Mouse (Mus musculus) urinary bladder, postnatal 10 days (tissue): ENCODE measurements around the gene Usf2.
A peak's percentile ranks its signal among the peaks of the same experiment; 100 is the strongest.
"Not testable (repeated sequence)": the region's sequence is repeated elsewhere in the genome, so short reads cannot be mapped to it uniquely, and the experiment has no call there.

Experiments
- DNase-seq: peaks from one replicate; pipeline ENCODE4 v3.0.0; 2022; ENCODE audit warnings: low spot score

The Usf2 gene

GRCm38 (mm10) chr7:30958109-30958865, 1.7 kb upstream of the Usf2 start:
- DNase-seq: no peak

GRCm38 (mm10) chr7:30957367-30957783, 772 bp upstream of the Usf2 start:
- peak; percentile 65 for DNase-seq

GRCm38 (mm10) chr7:30956357-30956751, 249 bp downstream of the Usf2 start:
- DNase-seq: no peak

- DNase-seq: peak; percentile 81
Measured at GRCm38 (mm10) chr7:30955584-30956356, 833 bp downstream of the Usf2 start.

GRCm38 (mm10) chr7:30954971-30955520, 1.6 kb downstream of the Usf2 start:
- DNase-seq: no peak

- DNase-seq: no peak
Measured at GRCm38 (mm10) chr7:30954036-30954435, 2.6 kb downstream of the Usf2 start.

GRCm38 (mm10) chr7:30953459-30953858, 3.1 kb downstream of the Usf2 start:
- DNase-seq: no peak

- no peak for DNase-seq
Measured at GRCm38 (mm10) chr7:30952441-30953265, 4.0 kb downstream of the Usf2 start.

- not testable (repeated sequence) for DNase-seq
Measured at GRCm38 (mm10) chr7:30949902-30950301, 6.7 kb downstream of the Usf2 start.

GRCm38 (mm10) chr7:30945876-30946275, 10.7 kb downstream of the Usf2 start:
- no peak for DNase-seq

GRCm38 (mm10) chr7:30945466-30945865, 11.1 kb downstream of the Usf2 start:
- DNase-seq: not testable (repeated sequence)

GRCm38 (mm10) chr7:30944706-30945105, 11.9 kb downstream of the Usf2 start:
- DNase-seq: not testable (repeated sequence)

GRCm38 (mm10) chr7:30943909-30944635, 12.5 kb downstream of the Usf2 start, which contains the start of gene Hamp:
Hamp (minus strand) TSS chr7:30944032.
- no peak for DNase-seq

GRCm38 (mm10) chr7:30942365-30942764, 14.2 kb downstream of the Usf2 start:
- not testable (repeated sequence) for DNase-seq

GRCm38 (mm10) chr7:30940070-30940469, 16.5 kb downstream of the Usf2 start:
- DNase-seq: not testable (repeated sequence)

- not testable (repeated sequence) for DNase-seq
Measured at GRCm38 (mm10) chr7:30935422-30936099, 21.0 kb downstream of the Usf2 start.

GRCm38 (mm10) chr7:30924581-30924980, 32.0 kb downstream of the Usf2 start, which contains the start of gene Hamp2:
Hamp2 (minus strand) TSS chr7:30924681.
- not testable (repeated sequence) for DNase-seq

GRCm38 (mm10) chr7:30924071-30924470, 32.5 kb downstream of the Usf2 start:
- DNase-seq: no peak

GRCm38 (mm10) chr7:30922490-30922889, 34.1 kb downstream of the Usf2 start:
- DNase-seq: not testable (repeated sequence)

GRCm38 (mm10) chr7:30920217-30920616, 36.4 kb downstream of the Usf2 start:
- no peak for DNase-seq
